Mouse (Mus musculus): ENCODE results near the gene Akr1c14.

- no peak for TF ChIP-seq CTCF (IDR thresholded peaks at IDR 0.05; ENCODE audit: low read depth)
- TF ChIP-seq EP300 (IDR thresholded peaks at IDR 0.05; ENCODE audit: low read depth): no peak
Measured at GRCm38 (mm10) chr13:4079876-4080275, 31.1 kb downstream of the Akr1c14 start.

Data from heart, postnatal 0 days (tissue).